In the genomic region with DNA sequence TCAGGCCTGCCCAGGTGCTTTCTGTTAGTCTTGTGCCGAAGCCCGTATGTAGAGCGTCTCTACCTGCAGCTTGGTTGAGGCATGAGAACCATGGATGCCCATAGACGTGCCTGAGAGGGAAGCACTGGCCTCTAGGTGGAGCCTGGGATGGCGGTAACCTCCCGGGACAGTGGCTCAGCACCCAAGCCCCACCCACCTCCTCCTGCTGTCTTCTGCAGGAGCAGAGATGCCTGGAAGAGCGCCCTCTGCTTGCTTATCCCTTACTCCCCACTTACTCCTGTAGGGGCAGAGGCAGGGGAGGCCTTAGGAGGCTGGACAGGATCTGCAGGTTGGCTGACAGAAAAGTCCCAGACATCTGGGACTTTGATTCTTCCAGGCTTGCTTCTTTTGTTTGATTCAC, we compare ENCODE assay signal across 9 mouse cellular contexts.
DNase-seq lines count a peak whose midpoint lies in the region; ATAC-seq and TF ChIP-seq lines count a peak whose summit lies in the region.
"Had no signal": no experiment of that assay in that cellular context is flagged by ENCODE, and none has a peak within 500 bp of the region (broad histone marks: within the 10 kb centered on the region; RNA-seq: fewer than 3 reads in every experiment).

No protein-coding gene starts in this region.

- intact Hi-C loops in gastrocnemius, adult 2 months (cut with DNase I), result no loop called here

- no peaks in the 10 kb centered on the region for H3K36me3 ChIP-seq in thymus, adult 2 months (ENCODE audit: control insufficient read depth, insufficient read depth, low read length)
- no peaks in the 10 kb centered on the region for H3K36me3 ChIP-seq in kidney, adult 2 months (ENCODE audit: control insufficient read depth, insufficient read depth, low read length)
- no peaks in the 10 kb centered on the region for H3K36me3 ChIP-seq in hindbrain, embryonic 14.5 days (replicated peaks; ENCODE audit: control insufficient read depth, insufficient read depth)

- H3K4me1 ChIP-seq in thymus, adult 2 months (replicated peaks; ENCODE audit: control insufficient read depth, insufficient read depth, low read length), result no peaks in the 10 kb centered on the region
- no peaks in the 10 kb centered on the region for H3K4me1 ChIP-seq in kidney, adult 2 months (ENCODE audit: control insufficient read depth, insufficient read depth, low read length)
- H3K4me1 ChIP-seq in hindbrain, embryonic 14.5 days (replicated peaks; ENCODE audit: control insufficient read depth, insufficient read depth, low read length), result 0 out of 2 replicates have a peak, but pooled peaks cover 3% of the 10 kb centered on the region

- H3K4me2 ChIP-seq in hindbrain, embryonic 14.5 days (replicated peaks), result no peak overlapping the region

- H3K27me3 ChIP-seq in thymus, adult 2 months (ENCODE audit: control insufficient read depth, insufficient read depth, low read length), result no peaks in the 10 kb centered on the region
- no peaks in the 10 kb centered on the region for H3K27me3 ChIP-seq in kidney, adult 2 months (replicated peaks; ENCODE audit: control insufficient read depth, insufficient read depth, low read length)
- no peaks in the 10 kb centered on the region for H3K27me3 ChIP-seq in hindbrain, embryonic 14.5 days (ENCODE audit: control insufficient read depth, insufficient read depth, low read length)

- no peak overlapping the region for H3K27ac ChIP-seq in gastrocnemius, adult 2 months
- H3K27ac ChIP-seq in thymus, adult 2 months (ENCODE audit: control insufficient read depth, insufficient read depth, low read length), result no peak overlapping the region
- no peak overlapping the region for H3K27ac ChIP-seq in kidney, adult 2 months (ENCODE audit: insufficient read depth, low read depth, low read length)
- H3K27ac ChIP-seq in hindbrain, embryonic 14.5 days, result no peak overlapping the region

- no peak overlapping the region for H3K4me3 ChIP-seq in gastrocnemius, adult 2 months
- no peak overlapping the region for H3K4me3 ChIP-seq in thymus, adult 2 months (ENCODE audit: control insufficient read depth, insufficient read depth, low read length)
- H3K4me3 ChIP-seq in kidney, adult 2 months (ENCODE audit: insufficient read depth, low read depth, low read length), result no peak overlapping the region
- H3K4me3 ChIP-seq in hindbrain, embryonic 14.5 days (replicated peaks; ENCODE audit: low read length), result no peak overlapping the region

- 34% methylated on average over 7 of the region's 7 CpGs for WGBS in thymus, adult 2 months
- 22% methylated on average over 7 of the region's 7 CpGs for WGBS in kidney, adult 2 months
- WGBS in hindbrain, embryonic 14.5 days, result 37% methylated on average over 7 of the region's 7 CpGs

- no peak for DNase-seq in gastrocnemius, adult 2 months
- DNase-seq in gastrocnemius, postnatal 4 days (ENCODE audit: low spot score in 2 of 2), result no peak
- peak; percentile 3 for DNase-seq in thymus, adult 2 months
- DNase-seq in thymus, postnatal 10 days (ENCODE audit: low spot score in 2 of 2), result no peak
- peak; percentile 41 for DNase-seq in kidney, adult 2 months
- peak; percentile 13 for DNase-seq in testis, postnatal 14 days (ENCODE audit: low spot score)
- no peak for DNase-seq in hindbrain, embryonic 14.5 days (ENCODE audit: low spot score)
- no peak for DNase-seq in frontal cortex, postnatal 14 days (ENCODE audit: low spot score in 2 of 2)

- no peak for ATAC-seq in hindbrain, embryonic 14.5 days (ENCODE audit: low FRiP score)
- ATAC-seq: Patski had no signal

- H3K9me3 ChIP-seq in hindbrain, embryonic 14.5 days (ENCODE audit: control insufficient read depth, low read length), result peaks cover 13% of the 10 kb centered on the region

- TF ChIP-seq POLR2A in thymus, adult 2 months (IDR thresholded peaks at IDR 0.05; ENCODE audit: control insufficient read depth, extremely low read depth, insufficient read depth, low read length, poor library complexity), result no peak
- TF ChIP-seq POLR2A in kidney, adult 2 months (IDR thresholded peaks at IDR 0.05; ENCODE audit: low read depth, low read length), result no peak

- peak; percentile 9; the same call in 1 of the 2 replicates for TF ChIP-seq CTCF in gastrocnemius, adult 2 months (IDR thresholded peaks at IDR 0.05)
- TF ChIP-seq CTCF in thymus, adult 2 months (IDR thresholded peaks at IDR 0.05; ENCODE audit: borderline replicate concordance, control insufficient read depth, extremely low read depth, insufficient read depth, low read length, poor library complexity), result 0 out of 2 replicates have a peak, but pooled peaks have one; percentile 20
- peak; percentile 37; the same call in 1 of the 2 replicates for TF ChIP-seq CTCF in kidney, adult 2 months (conservative IDR thresholded peaks at IDR 0.05; ENCODE audit: insufficient read depth, insufficient read length, low read depth, low read length)

- no peak overlapping the region for H3K9ac ChIP-seq in hindbrain, embryonic 14.5 days

Comparison
In these comparisons a context has a peak if more than half of its experiments do, and no peak if none do; other contexts are left out.
1. DNase-seq: peak in thymus, adult 2 months (single experiment), kidney, adult 2 months (single experiment) and testis, postnatal 14 days (single experiment); none in gastrocnemius, adult 2 months (single experiment), gastrocnemius, postnatal 4 days (0 of 2), thymus, postnatal 10 days (0 of 2), hindbrain, embryonic 14.5 days (single experiment) and frontal cortex, postnatal 14 days (0 of 2).
2. Peak in every context shown above with its lines, with median percentiles within 50 percentile points of each other: CTCF ChIP-seq.